Mouse (Mus musculus): Measurements from ENCODE around the gene Cwc22. TPM values are rescaled to one million over a fixed set of nuclear protein-coding genes. Genes with fewer than 3 reads are reported as not detected.

Cwc22 gene
- polyA plus RNA-seq, 1 experiment from 2014 or later: 8.8 TPM

DNA sequence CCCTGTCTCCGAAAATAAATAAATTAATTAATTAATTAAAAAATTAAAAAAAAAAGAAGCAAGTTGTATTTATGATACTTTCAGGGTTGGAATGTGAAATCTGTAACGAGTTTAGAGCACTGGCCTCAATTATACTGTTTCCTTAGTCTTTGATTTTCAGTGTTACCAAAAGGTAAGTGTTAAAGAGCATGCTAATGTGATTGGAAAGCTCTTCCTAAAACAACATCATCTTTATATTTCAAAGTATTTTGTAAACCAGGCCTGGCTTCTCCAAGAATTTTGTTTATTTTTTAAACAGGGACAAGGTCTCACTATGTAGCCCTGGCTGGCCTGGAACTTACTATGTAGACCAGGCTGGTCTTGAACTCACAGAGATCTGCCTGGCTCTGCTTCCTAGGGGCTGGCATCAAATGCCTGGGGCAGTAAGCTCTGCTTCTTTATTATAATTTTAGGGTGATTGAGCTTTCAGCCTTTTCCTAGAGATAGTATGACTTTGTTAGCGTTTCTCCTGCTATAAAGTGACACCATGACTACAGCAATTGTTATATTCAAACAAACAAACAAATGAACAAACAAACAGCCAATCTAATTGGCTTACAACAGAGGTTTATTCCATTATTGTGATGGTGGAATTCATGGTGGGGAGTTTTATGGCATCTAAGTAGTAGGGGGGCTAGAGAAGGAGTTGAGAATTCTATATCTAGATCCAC, 1.1 kb upstream of the Cwc22 start:
- TF ChIP-seq CTCF (IDR thresholded peaks at IDR 0.05; ENCODE audit: low read depth): no peak
- Histone ChIP-seq H3K36me3 (ENCODE audit: control insufficient read depth, insufficient read depth) (no peaks in the 10 kb centered on the region), H3K27ac (ENCODE audit: low read depth, low read length) (no peak overlapping the region), H3K27me3 (replicated peaks; ENCODE audit: control insufficient read depth, insufficient read depth, low read length) (no peaks in the 10 kb centered on the region), H3K4me1 (replicated peaks; ENCODE audit: control insufficient read depth, insufficient read depth, low read length) (peaks cover 10% of the 10 kb centered on the region), H3K9ac (ENCODE audit: low read depth, low read length) (no peak overlapping the region), H3K4me2 (replicated peaks; ENCODE audit: low read depth) (no peak overlapping the region), H3K9me3 (ENCODE audit: control insufficient read depth) (no peaks in the 10 kb centered on the region), H3K4me3 (ENCODE audit: low read depth, low read length) (no peak overlapping the region)
- WGBS: 71% methylated on average over 3 of the region's 3 CpGs
- ATAC-seq: no peak

DNA sequence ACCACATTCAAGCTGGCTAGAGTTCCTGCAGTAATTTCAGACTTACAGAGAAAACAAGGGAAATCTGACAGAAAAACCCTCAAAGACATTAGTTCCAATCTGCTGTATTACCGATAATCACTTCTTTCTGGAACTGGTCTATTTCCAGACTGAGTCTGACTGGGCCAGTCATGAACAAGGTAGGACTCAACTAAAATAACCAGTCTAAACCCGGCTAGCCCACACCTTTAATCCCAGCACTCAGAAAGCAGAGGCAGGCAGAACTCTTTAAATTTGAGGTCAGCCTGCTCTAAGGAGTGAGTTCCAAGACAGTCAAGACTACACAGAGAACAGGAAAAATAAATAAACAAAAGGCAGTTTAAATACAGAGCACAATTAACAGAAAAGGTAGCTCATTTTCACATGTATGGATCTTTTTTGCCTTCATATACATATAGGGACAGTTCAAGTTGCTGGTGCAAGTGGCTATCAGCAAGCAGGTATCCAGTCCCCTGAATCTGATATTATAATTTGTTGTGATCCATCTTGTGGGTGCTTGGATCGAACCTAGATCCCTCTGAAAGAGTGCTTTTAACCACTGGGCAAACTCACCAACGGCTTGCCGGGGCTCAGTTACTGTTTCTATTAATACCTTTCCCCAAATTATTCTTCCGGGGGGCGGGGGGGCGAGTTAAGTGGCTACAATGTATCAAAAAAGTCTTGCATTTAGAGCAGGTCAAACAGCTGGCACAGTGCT, 1.1 kb downstream of the Cwc22 start:
- H3K27ac ChIP-seq (ENCODE audit: low read depth, low read length): no peak overlapping the region
- no peak for ATAC-seq

DNA sequence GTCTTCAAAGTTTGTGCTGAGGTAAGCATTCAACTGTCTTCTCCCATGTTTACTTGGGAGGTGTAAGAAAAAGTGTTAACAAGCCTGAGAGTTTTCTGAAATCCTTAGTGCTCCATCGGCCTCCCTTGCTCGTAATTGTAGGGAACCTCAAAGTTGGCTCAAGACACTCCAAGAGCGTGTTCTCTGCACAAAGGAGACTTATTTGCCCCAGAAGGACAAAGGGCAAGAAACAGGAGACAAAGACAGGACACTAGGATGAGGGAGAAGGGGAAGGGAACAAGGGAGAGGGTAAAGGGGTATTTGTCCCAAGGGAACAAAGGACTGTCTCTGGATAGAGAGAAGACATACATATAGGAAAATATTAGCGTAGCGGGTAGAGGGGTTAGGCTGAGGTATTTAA, 1.9 kb downstream of the Cwc22 start:
- Histone ChIP-seq H3K36me3 (ENCODE audit: control insufficient read depth, insufficient read depth) (0 out of 2 replicates have a peak, but pooled peaks cover 4% of the 10 kb centered on the region), H3K4me1 (replicated peaks; ENCODE audit: control insufficient read depth, insufficient read depth, low read length) (peaks cover 10% of the 10 kb centered on the region), H3K4me2 (replicated peaks; ENCODE audit: low read depth) (no peak overlapping the region), H3K4me3 (ENCODE audit: low read depth, low read length) (no peak overlapping the region), H3K9ac (ENCODE audit: low read depth, low read length) (no peak overlapping the region), H3K9me3 (ENCODE audit: control insufficient read depth) (no peaks in the 10 kb centered on the region), H3K27ac (ENCODE audit: low read depth, low read length) (no peak overlapping the region), H3K27me3 (replicated peaks; ENCODE audit: control insufficient read depth, insufficient read depth, low read length) (no peaks in the 10 kb centered on the region)
- no peak for ATAC-seq
- WGBS: 92% methylated on average over 5 of the region's 5 CpGs
- no peak for TF ChIP-seq CTCF (IDR thresholded peaks at IDR 0.05; ENCODE audit: low read depth)

More for the DNA sequence above, 1.1 kb downstream of the Cwc22 start:
- Histone ChIP-seq H3K4me3 (ENCODE audit: low read depth, low read length) (peak overlapping the region; percentile 73), H3K36me3 (ENCODE audit: control insufficient read depth, insufficient read depth) (no peaks in the 10 kb centered on the region), H3K4me1 (replicated peaks; ENCODE audit: control insufficient read depth, insufficient read depth, low read length) (peaks cover 10% of the 10 kb centered on the region), H3K4me2 (replicated peaks; ENCODE audit: low read depth) (peak overlapping the region; percentile 75), H3K9ac (ENCODE audit: low read depth, low read length) (peak overlapping the region; percentile 80), H3K27me3 (replicated peaks; ENCODE audit: control insufficient read depth, insufficient read depth, low read length) (no peaks in the 10 kb centered on the region), H3K9me3 (ENCODE audit: control insufficient read depth) (no peaks in the 10 kb centered on the region)
- TF ChIP-seq CTCF (IDR thresholded peaks at IDR 0.05; ENCODE audit: low read depth): no peak
- 36% methylated on average over 8 of the region's 8 CpGs for WGBS

DNA sequence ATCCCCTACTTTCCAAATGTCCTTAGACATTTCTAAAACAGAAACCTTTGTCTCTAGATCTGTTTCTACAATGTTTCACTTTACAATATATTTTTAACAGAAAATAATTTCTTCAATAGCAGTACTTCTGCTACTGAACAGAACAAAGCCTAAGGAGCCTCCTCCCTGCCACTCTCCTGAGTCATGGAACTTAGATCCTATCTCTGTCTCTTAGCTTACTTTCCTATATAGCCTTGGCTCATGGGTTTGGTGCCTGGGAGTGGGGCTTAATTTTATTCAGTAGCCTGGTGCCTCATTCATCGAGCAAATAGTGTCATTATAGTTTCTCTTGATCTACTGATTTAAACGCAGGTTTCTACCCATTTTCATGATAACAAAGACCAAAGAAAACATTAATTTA, 4.2 kb downstream of the Cwc22 start:
- 0 out of 2 replicates have a peak, but pooled peaks cover 4% of the 10 kb centered on the region for H3K36me3 ChIP-seq (ENCODE audit: control insufficient read depth, insufficient read depth)
- no peak for ATAC-seq
- H3K27ac ChIP-seq (ENCODE audit: low read depth, low read length): no peak overlapping the region
- peaks cover 10% of the 10 kb centered on the region for H3K4me1 ChIP-seq (replicated peaks; ENCODE audit: control insufficient read depth, insufficient read depth, low read length)
- no peaks in the 10 kb centered on the region for H3K27me3 ChIP-seq (replicated peaks; ENCODE audit: control insufficient read depth, insufficient read depth, low read length)
- no peak overlapping the region for H3K4me2 ChIP-seq (replicated peaks; ENCODE audit: low read depth)
- no peaks in the 10 kb centered on the region for H3K9me3 ChIP-seq (ENCODE audit: control insufficient read depth)
- no peak for TF ChIP-seq CTCF (IDR thresholded peaks at IDR 0.05; ENCODE audit: low read depth)
- H3K9ac ChIP-seq (ENCODE audit: low read depth, low read length): no peak overlapping the region
- 94% methylated on average over 2 of the region's 2 CpGs for WGBS
- H3K4me3 ChIP-seq (ENCODE audit: low read depth, low read length): no peak overlapping the region

DNA sequence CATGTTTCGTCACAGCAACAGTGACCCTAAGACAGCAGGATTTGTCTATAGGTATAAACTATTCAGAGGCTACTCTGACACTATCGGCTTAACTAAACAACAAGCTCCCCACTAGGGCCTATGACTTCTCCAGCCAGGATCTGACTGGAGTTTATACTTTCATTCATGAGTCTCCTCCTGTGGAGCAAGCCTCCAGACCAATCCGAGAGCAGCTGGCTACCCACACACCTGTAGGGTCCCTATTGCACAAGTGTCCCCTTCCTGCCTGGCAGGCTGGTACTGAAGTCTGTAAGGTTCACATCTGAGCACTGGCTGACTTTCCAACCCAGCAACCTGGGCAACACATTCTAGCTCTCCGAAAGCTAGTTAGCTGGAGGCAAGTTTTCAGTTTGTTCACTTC, 7.9 kb downstream of the Cwc22 start:
- Histone ChIP-seq H3K27me3 (replicated peaks; ENCODE audit: control insufficient read depth, insufficient read depth, low read length) (no peaks in the 10 kb centered on the region), H3K4me2 (replicated peaks; ENCODE audit: low read depth) (no peak overlapping the region), H3K9ac (ENCODE audit: low read depth, low read length) (no peak overlapping the region), H3K4me3 (ENCODE audit: low read depth, low read length) (no peak overlapping the region), H3K9me3 (ENCODE audit: control insufficient read depth) (no peaks in the 10 kb centered on the region), H3K4me1 (replicated peaks; ENCODE audit: control insufficient read depth, insufficient read depth, low read length) (no peaks in the 10 kb centered on the region), H3K36me3 (ENCODE audit: control insufficient read depth, insufficient read depth) (peaks cover 24% of the 10 kb centered on the region), H3K27ac (ENCODE audit: low read depth, low read length) (no peak overlapping the region)
- 89% methylated on average over 4 of the region's 4 CpGs for WGBS
- ATAC-seq: no peak
- no peak for TF ChIP-seq CTCF (IDR thresholded peaks at IDR 0.05; ENCODE audit: low read depth)

DNA sequence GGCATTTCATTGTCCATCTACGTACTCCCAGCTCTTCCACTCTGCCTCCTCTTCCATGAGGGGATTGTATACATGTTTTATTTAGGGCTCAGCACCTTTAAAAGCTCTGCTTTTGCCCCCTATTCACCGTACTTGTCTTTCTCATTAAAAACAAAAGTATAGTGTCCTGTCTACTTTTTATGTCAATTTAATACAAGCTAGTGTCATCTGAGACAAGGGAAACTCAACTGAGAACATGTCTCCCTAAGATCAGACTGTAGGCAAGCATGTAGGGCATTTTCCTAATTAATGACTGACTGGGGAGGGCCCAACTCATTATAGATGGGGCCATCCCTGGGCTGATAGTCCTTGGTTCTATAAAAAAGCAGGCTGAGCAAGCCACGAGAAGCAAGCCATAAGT, 8.4 kb downstream of the Cwc22 start:
- WGBS: 82% methylated on average over 3 of the region's 3 CpGs
- no peak for ATAC-seq
- H3K9me3 ChIP-seq (ENCODE audit: control insufficient read depth): no peaks in the 10 kb centered on the region
- H3K4me1 ChIP-seq (replicated peaks; ENCODE audit: control insufficient read depth, insufficient read depth, low read length): no peaks in the 10 kb centered on the region
- H3K4me3 ChIP-seq (ENCODE audit: low read depth, low read length): no peak overlapping the region
- no peak overlapping the region for H3K9ac ChIP-seq (ENCODE audit: low read depth, low read length)
- peaks cover 26% of the 10 kb centered on the region for H3K36me3 ChIP-seq (ENCODE audit: control insufficient read depth, insufficient read depth)
- H3K4me2 ChIP-seq (replicated peaks; ENCODE audit: low read depth): no peak overlapping the region
- TF ChIP-seq CTCF (IDR thresholded peaks at IDR 0.05; ENCODE audit: low read depth): no peak
- H3K27ac ChIP-seq (ENCODE audit: low read depth, low read length): no peak overlapping the region
- H3K27me3 ChIP-seq (replicated peaks; ENCODE audit: control insufficient read depth, insufficient read depth, low read length): no peaks in the 10 kb centered on the region

All from intestine, postnatal 0 days (tissue).